Mouse (Mus musculus): Measurements from ENCODE around the gene Pspn. TPM values are rescaled to one million over a fixed set of nuclear protein-coding genes. Genes with fewer than 3 reads are reported as not detected.

Gene Pspn
- polyA plus RNA-seq, 1 experiment from 2014 or later = not detected

GRCm38 (mm10) chr17:57003994-57004393, 4.2 kb upstream of the Pspn start:
- ATAC-seq (ENCODE audit: low read depth) = no peak
- no peak overlapping the region for H3K27ac ChIP-seq (ENCODE audit: low read depth, low read length)
- H3K4me2 ChIP-seq (ENCODE audit: low read depth, low read length) = no peak overlapping the region
- WGBS = 97% methylated on average over 7 of the region's 7 CpGs
- H3K27me3 ChIP-seq (ENCODE audit: control insufficient read depth, insufficient read depth, low read length) = no peaks in the 10 kb centered on the region
- H3K9me3 ChIP-seq (ENCODE audit: control insufficient read depth, low read length) = no peaks in the 10 kb centered on the region
- H3K36me3 ChIP-seq (ENCODE audit: control insufficient read depth, insufficient read depth, low read length) = peaks cover 25% of the 10 kb centered on the region
- H3K4me1 ChIP-seq (ENCODE audit: control insufficient read depth, insufficient read depth, low read length) = no peaks in the 10 kb centered on the region
- no peak overlapping the region for H3K9ac ChIP-seq (replicated peaks; ENCODE audit: low read depth, low read length)
- no peak overlapping the region for H3K4me3 ChIP-seq (ENCODE audit: low read depth, low read length)

GRCm38 (mm10) chr17:57001228-57001627, 1.4 kb upstream of the Pspn start:
- H3K27ac ChIP-seq (ENCODE audit: low read depth, low read length) = no peak overlapping the region
- no peaks in the 10 kb centered on the region for H3K27me3 ChIP-seq (ENCODE audit: control insufficient read depth, insufficient read depth, low read length)
- no peak overlapping the region for H3K4me2 ChIP-seq (ENCODE audit: low read depth, low read length)
- WGBS = 74% methylated on average over 8 of the region's 8 CpGs
- no peak for ATAC-seq (ENCODE audit: low read depth)
- H3K4me1 ChIP-seq (ENCODE audit: control insufficient read depth, insufficient read depth, low read length) = 0 out of 2 replicates have a peak, but pooled peaks cover 3% of the 10 kb centered on the region
- no peak overlapping the region for H3K9ac ChIP-seq (replicated peaks; ENCODE audit: low read depth, low read length)
- no peak overlapping the region for H3K4me3 ChIP-seq (ENCODE audit: low read depth, low read length)
- peaks cover 27% of the 10 kb centered on the region for H3K36me3 ChIP-seq (ENCODE audit: control insufficient read depth, insufficient read depth, low read length)
- no peaks in the 10 kb centered on the region for H3K9me3 ChIP-seq (ENCODE audit: control insufficient read depth, low read length)

- H3K4me3 ChIP-seq (ENCODE audit: low read depth, low read length) = no peak overlapping the region
- no peak overlapping the region for H3K4me2 ChIP-seq (ENCODE audit: low read depth, low read length)
- no peak overlapping the region for H3K27ac ChIP-seq (ENCODE audit: low read depth, low read length)
- peaks cover 23% of the 10 kb centered on the region; the same call in 1 of the 2 replicates for H3K36me3 ChIP-seq (ENCODE audit: control insufficient read depth, insufficient read depth, low read length)
- ATAC-seq (ENCODE audit: low read depth) = no peak
- 91% methylated on average over 9 of the region's 9 CpGs for WGBS
- H3K4me1 ChIP-seq (ENCODE audit: control insufficient read depth, insufficient read depth, low read length) = 0 out of 2 replicates have a peak, but pooled peaks cover 3% of the 10 kb centered on the region
- no peak overlapping the region for H3K9ac ChIP-seq (replicated peaks; ENCODE audit: low read depth, low read length)
- H3K9me3 ChIP-seq (ENCODE audit: control insufficient read depth, low read length) = no peaks in the 10 kb centered on the region
- no peaks in the 10 kb centered on the region for H3K27me3 ChIP-seq (ENCODE audit: control insufficient read depth, insufficient read depth, low read length)
Observed at GRCm38 (mm10) chr17:56999414-56999813, 404 bp downstream of the Pspn start.

GRCm38 (mm10) chr17:56997029-56997667, 2.7 kb downstream of the Pspn start, which contains the start of gene Alkbh7:
TSS of gene Alkbh7 (plus strand) at chr17:56997339.
- Histone ChIP-seq H3K9me3 (ENCODE audit: control insufficient read depth, low read length) (no peaks in the 10 kb centered on the region), H3K27ac (ENCODE audit: low read depth, low read length) (peak within 1 kb of the TSS; percentile 77), H3K4me1 (ENCODE audit: control insufficient read depth, insufficient read depth, low read length) (0 out of 2 replicates have a peak, but pooled peaks cover 3% of the 10 kb centered on the region), H3K9ac (replicated peaks; ENCODE audit: low read depth, low read length) (peak within 1 kb of the TSS; percentile 66), H3K36me3 (ENCODE audit: control insufficient read depth, insufficient read depth, low read length) (peaks cover 30% of the 10 kb centered on the region), H3K27me3 (ENCODE audit: control insufficient read depth, insufficient read depth, low read length) (no peaks in the 10 kb centered on the region), H3K4me2 (ENCODE audit: low read depth, low read length) (peak within 1 kb of the TSS; percentile 55), H3K4me3 (ENCODE audit: low read depth, low read length) (peak within 1 kb of the TSS; percentile 78)
- under 1% methylated on average over 37 of the region's 38 CpGs for WGBS
- ATAC-seq (ENCODE audit: low read depth) = peak; percentile 97

- no peak overlapping the region for H3K9ac ChIP-seq (replicated peaks; ENCODE audit: low read depth, low read length)
- peaks cover 30% of the 10 kb centered on the region for H3K36me3 ChIP-seq (ENCODE audit: control insufficient read depth, insufficient read depth, low read length)
- H3K27ac ChIP-seq (ENCODE audit: low read depth, low read length) = 0 out of 2 replicates have a peak overlapping the region, but pooled peaks have one; percentile 10
- H3K4me1 ChIP-seq (ENCODE audit: control insufficient read depth, insufficient read depth, low read length) = 0 out of 2 replicates have a peak, but pooled peaks cover 3% of the 10 kb centered on the region
- no peaks in the 10 kb centered on the region for H3K9me3 ChIP-seq (ENCODE audit: control insufficient read depth, low read length)
- no peak for ATAC-seq (ENCODE audit: low read depth)
- no peak overlapping the region for H3K4me3 ChIP-seq (ENCODE audit: low read depth, low read length)
- no peaks in the 10 kb centered on the region for H3K27me3 ChIP-seq (ENCODE audit: control insufficient read depth, insufficient read depth, low read length)
- WGBS = 70% methylated on average over 2 of the region's 2 CpGs
- peak overlapping the region; percentile 55; the same call in 1 of the 2 replicates for H3K4me2 ChIP-seq (ENCODE audit: low read depth, low read length)
Observed at GRCm38 (mm10) chr17:56996506-56996905, 3.3 kb downstream of the Pspn start.

GRCm38 (mm10) chr17:56995046-56995445, 4.8 kb downstream of the Pspn start:
- H3K9ac ChIP-seq (replicated peaks; ENCODE audit: low read depth, low read length) = no peak overlapping the region
- 93% methylated on average over 8 of the region's 8 CpGs for WGBS
- peaks cover 30% of the 10 kb centered on the region for H3K36me3 ChIP-seq (ENCODE audit: control insufficient read depth, insufficient read depth, low read length)
- H3K4me3 ChIP-seq (ENCODE audit: low read depth, low read length) = no peak overlapping the region
- no peak for ATAC-seq (ENCODE audit: low read depth)
- H3K9me3 ChIP-seq (ENCODE audit: control insufficient read depth, low read length) = no peaks in the 10 kb centered on the region
- no peak overlapping the region for H3K27ac ChIP-seq (ENCODE audit: low read depth, low read length)
- H3K4me2 ChIP-seq (ENCODE audit: low read depth, low read length) = no peak overlapping the region
- no peaks in the 10 kb centered on the region for H3K27me3 ChIP-seq (ENCODE audit: control insufficient read depth, insufficient read depth, low read length)
- 0 out of 2 replicates have a peak, but pooled peaks cover 10% of the 10 kb centered on the region for H3K4me1 ChIP-seq (ENCODE audit: control insufficient read depth, insufficient read depth, low read length)

- Histone ChIP-seq H3K4me2 (ENCODE audit: low read depth, low read length) (peak overlapping the region; percentile 80), H3K4me1 (ENCODE audit: control insufficient read depth, insufficient read depth, low read length) (0 out of 2 replicates have a peak, but pooled peaks cover 6% of the 10 kb centered on the region), H3K36me3 (ENCODE audit: control insufficient read depth, insufficient read depth, low read length) (peaks cover 21% of the 10 kb centered on the region), H3K27me3 (ENCODE audit: control insufficient read depth, insufficient read depth, low read length) (no peaks in the 10 kb centered on the region), H3K9ac (replicated peaks; ENCODE audit: low read depth, low read length) (peak overlapping the region; percentile 73), H3K4me3 (ENCODE audit: low read depth, low read length) (peak overlapping the region; percentile 85), H3K27ac (ENCODE audit: low read depth, low read length) (no peak overlapping the region), H3K9me3 (ENCODE audit: control insufficient read depth, low read length) (no peaks in the 10 kb centered on the region)
- WGBS = 90% methylated on average over 2 of the region's 2 CpGs
- ATAC-seq (ENCODE audit: low read depth) = no peak
Observed at GRCm38 (mm10) chr17:56990966-56991365, 8.9 kb downstream of the Pspn start.

- WGBS = 1% methylated on average over 52 of the region's 52 CpGs
- H3K9ac ChIP-seq (replicated peaks; ENCODE audit: low read depth, low read length) = peak within 1 kb of the TSS; percentile 73
Observed at GRCm38 (mm10) chr17:56990115-56990746, 9.6 kb downstream of the Pspn start, which contains the start of gene Clpp. TSS of gene Clpp (plus strand) at chr17:56990305.

More at GRCm38 (mm10) chr17:56990115-56990746, 9.6 kb downstream of the Pspn start, which contains the start of gene Clpp:
- Histone ChIP-seq H3K36me3 (ENCODE audit: control insufficient read depth, insufficient read depth, low read length) (peaks cover 20% of the 10 kb centered on the region), H3K4me3 (ENCODE audit: low read depth, low read length) (peak within 1 kb of the TSS; percentile 85), H3K4me1 (ENCODE audit: control insufficient read depth, insufficient read depth, low read length) (0 out of 2 replicates have a peak, but pooled peaks cover 6% of the 10 kb centered on the region), H3K4me2 (ENCODE audit: low read depth, low read length) (peak within 1 kb of the TSS; percentile 80), H3K27ac (ENCODE audit: low read depth, low read length) (peak within 1 kb of the TSS; percentile 84), H3K27me3 (ENCODE audit: control insufficient read depth, insufficient read depth, low read length) (no peaks in the 10 kb centered on the region), H3K9me3 (ENCODE audit: control insufficient read depth, low read length) (no peaks in the 10 kb centered on the region)
- ATAC-seq (ENCODE audit: low read depth) = peak; percentile 97

Measured in neural tube, embryonic 14.5 days (tissue).